Comparison of ENCODE assay signal across 8 mouse cellular contexts in genomic region chr9:72274677-72275076, GRCm38 (mm10). TPM values are rescaled to one million over a fixed set of nuclear protein-coding genes. Genes with fewer than 3 reads are reported as not detected.
DNase-seq lines count a peak whose midpoint lies in the region; ATAC-seq lines count a peak whose summit lies in the region.

Gene Zfp280d (plus strand): TSS chr9:72274860.

- no peaks in the 10 kb centered on the region for H3K27me3 ChIP-seq in hindbrain, embryonic 12.5 days

- under 1% methylated on average over 26 of the region's 57 CpGs for WGBS in hindbrain, embryonic 12.5 days

- H3K9me3 ChIP-seq in hindbrain, embryonic 12.5 days (replicated peaks) = no peaks in the 10 kb centered on the region

- peak within 1 kb of the TSS; percentile 76 for H3K4me2 ChIP-seq in hindbrain, embryonic 12.5 days (replicated peaks)

- ATAC-seq in hindbrain, embryonic 12.5 days (ENCODE audit: low FRiP score) = peak; percentile 98

- H3K27ac ChIP-seq in hindbrain, embryonic 12.5 days = peak within 1 kb of the TSS; percentile 99

- peak within 1 kb of the TSS; percentile 70 for H3K4me3 ChIP-seq in hindbrain, embryonic 12.5 days

- DNase-seq in Muller cell, postnatal 12 days (ENCODE audit: inconsistent ontology term) = peak; percentile 96
- peak; percentile 94 for DNase-seq in cerebellum, adult 9-11 months
- peak; percentile 88 to 89 for DNase-seq in frontal cortex, postnatal 10 days (ENCODE audit: low spot score in 2 of 2)
- peak; percentile 88 to 92 for DNase-seq in layer of hippocampus, postnatal 14 days (ENCODE audit: low spot score in 2 of 2)
- peak; percentile 90 for DNase-seq in lung, postnatal 14 days
- peak; percentile 78 for DNase-seq in retina, adult 2 months (ENCODE audit: low read depth, low spot score)
- DNase-seq in thymus, postnatal 36 days = peak; percentile 93 to 96

- peak within 1 kb of the TSS; percentile 92 for H3K9ac ChIP-seq in hindbrain, embryonic 12.5 days

- peaks cover 9% of the 10 kb centered on the region for H3K4me1 ChIP-seq in hindbrain, embryonic 12.5 days

- no peaks in the 10 kb centered on the region for H3K36me3 ChIP-seq in hindbrain, embryonic 12.5 days

RNA-seq across cellular contexts. Expression of gene Zfp280d, which starts in this region (rescaled TPM):
- 63.9 and 65.3 TPM in 2 replicates for polyA plus RNA-seq in hindbrain, embryonic 12.5 days (2016; fragmentation: Nextera tagmentation; extraction: Ambion mirVana)
- 10 to 100 TPM; 48.7 to 55.8 TPM for total RNA-seq in layer of hippocampus, postnatal 14 days (2021)

Comparison
In these comparisons a context has a peak if more than half of its experiments do, and no peak if none do; other contexts are left out.
1. Peak in every context shown above with its lines: DNase-seq, ATAC-seq, H3K4me3 ChIP-seq and H3K27ac ChIP-seq.